Mouse (Mus musculus) adrenal gland, adult 8-10 months (tissue): ENCODE measurements at regions not wholly inside any gene's neighbourhood (a gene's known extent, or its start where the extent isn't known, plus 50 kb on each side); places are given as distances from the start of the nearest gene placed in this dataset.

Experiments
- DNase-seq: peaks from one replicate; pipeline ENCODE4 v3.0.0; 2022

GRCm38 (mm10) chr4:64874521-64874920 lies 249.5 kb upstream of the Pappa start:
- DNase-seq = no peak

GRCm38 (mm10) chr4:64876924-64877323 lies 247.1 kb upstream of the Pappa start:
- DNase-seq = no peak

- no peak for DNase-seq
Measured at GRCm38 (mm10) chr4:64897935-64898334, 226.0 kb upstream of the Pappa start.

GRCm38 (mm10) chr4:64901091-64901845 lies 222.7 kb upstream of the Pappa start:
- no peak for DNase-seq

- no peak for DNase-seq
Measured at GRCm38 (mm10) chr4:64923751-64924150, 200.2 kb upstream of the Pappa start.

GRCm38 (mm10) chr4:64928553-64928952 lies 195.4 kb upstream of the Pappa start:
- no peak for DNase-seq

GRCm38 (mm10) chr4:64945547-64945946 lies 178.4 kb upstream of the Pappa start:
- DNase-seq = no peak

GRCm38 (mm10) chr4:64952651-64953050 lies 171.3 kb upstream of the Pappa start:
- DNase-seq = no peak

GRCm38 (mm10) chr4:64958843-64959242 lies 165.1 kb upstream of the Pappa start:
- no peak for DNase-seq

- DNase-seq = no peak
Measured at GRCm38 (mm10) chr4:64961796-64962195, 162.2 kb upstream of the Pappa start.
